Mouse (Mus musculus): ENCODE results near the gene Tmem183a. TPM values are rescaled to one million over a fixed set of nuclear protein-coding genes. Genes with fewer than 3 reads are reported as not detected.

The Tmem183a gene
- polyA plus RNA-seq, 1 experiment from 2014 or later = 73.8 TPM

Other genes starting within 250 kb of the Tmem183a start
- 1.2 and 1.3 TPM in 2 replicates for gene Chil1, start 179.8 kb downstream of the Tmem183a start, polyA plus RNA-seq (2016; fragmentation: Nextera tagmentation; extraction: Ambion mirVana)
- 0.39 and 0.54 TPM in 2 replicates for gene Mybph, start 168.5 kb downstream of the Tmem183a start, polyA plus RNA-seq (2016; fragmentation: Nextera tagmentation; extraction: Ambion mirVana)
- gene Adora1, start 126.5 kb downstream of the Tmem183a start, polyA plus RNA-seq (2016; fragmentation: Nextera tagmentation; extraction: Ambion mirVana) = 7.3 and 9.3 TPM in 2 replicates
- gene Myog, start 72.0 kb downstream of the Tmem183a start, polyA plus RNA-seq (2016; fragmentation: Nextera tagmentation; extraction: Ambion mirVana) = 1.2 and 2.1 TPM in 2 replicates
- 17.1 and 17.3 TPM in 2 replicates for gene Ppfia4, start 29.1 kb downstream of the Tmem183a start, polyA plus RNA-seq (2016; fragmentation: Nextera tagmentation; extraction: Ambion mirVana)
- gene 4933406M09Rik, start 24.0 kb upstream of the Tmem183a start, polyA plus RNA-seq (2016; fragmentation: Nextera tagmentation; extraction: Ambion mirVana) = not detected in 2 replicates
- 37.6 and 38.8 TPM in 2 replicates for gene Cyb5r1, start 43.6 kb upstream of the Tmem183a start, polyA plus RNA-seq (2016; fragmentation: Nextera tagmentation; extraction: Ambion mirVana)
- 126 and 134 TPM in 2 replicates for gene Adipor1, start 53.4 kb upstream of the Tmem183a start, polyA plus RNA-seq (2016; fragmentation: Nextera tagmentation; extraction: Ambion mirVana)
- 18.8 and 20.4 TPM in 2 replicates for gene Klhl12, start 93.6 kb upstream of the Tmem183a start, polyA plus RNA-seq (2016; fragmentation: Nextera tagmentation; extraction: Ambion mirVana)
- gene Rabif, start 132.7 kb upstream of the Tmem183a start, polyA plus RNA-seq (2016; fragmentation: Nextera tagmentation; extraction: Ambion mirVana) = 32.2 and 32.8 TPM in 2 replicates
- not detected in 2 replicates for gene Mgat4e, start 187.7 kb upstream of the Tmem183a start, polyA plus RNA-seq (2016; fragmentation: Nextera tagmentation; extraction: Ambion mirVana)
- 39.9 and 41.4 TPM in 2 replicates for gene Kdm5b, start 198.2 kb upstream of the Tmem183a start, polyA plus RNA-seq (2016; fragmentation: Nextera tagmentation; extraction: Ambion mirVana)